Mouse (Mus musculus): Measurements from ENCODE around the gene Zfp976. TPM values are rescaled to one million over a fixed set of nuclear protein-coding genes. Genes with fewer than 3 reads are reported as not detected.
"Not testable (repeated sequence)": the region's sequence is repeated elsewhere in the genome, so short reads cannot be mapped to it uniquely, and the experiment has no call there.

Zfp976 gene
- polyA plus RNA-seq, 1 experiment from 2014 or later = 5.4 TPM

- H3K9ac ChIP-seq (ENCODE audit: low read depth, low read length); ATAC-seq (ENCODE audit: low FRiP score, low TSS enrichment); H3K4me3 ChIP-seq (ENCODE audit: low read length); H3K27me3 ChIP-seq (ENCODE audit: control insufficient read depth, insufficient read depth, low read length); H3K27ac ChIP-seq (ENCODE audit: low read depth, low read length); H3K36me3 ChIP-seq (ENCODE audit: control insufficient read depth, insufficient read depth, low read length); H3K9me3 ChIP-seq (ENCODE audit: control insufficient read depth, low read length); H3K4me2 ChIP-seq (replicated peaks; ENCODE audit: low read depth, low read length); H3K4me1 ChIP-seq (ENCODE audit: control insufficient read depth, insufficient read depth, low read length): not testable (repeated sequence)
Observed at GRCm38 (mm10) chr7:42591311-42591710, 51.1 kb downstream of the Zfp976 start.

DNA sequence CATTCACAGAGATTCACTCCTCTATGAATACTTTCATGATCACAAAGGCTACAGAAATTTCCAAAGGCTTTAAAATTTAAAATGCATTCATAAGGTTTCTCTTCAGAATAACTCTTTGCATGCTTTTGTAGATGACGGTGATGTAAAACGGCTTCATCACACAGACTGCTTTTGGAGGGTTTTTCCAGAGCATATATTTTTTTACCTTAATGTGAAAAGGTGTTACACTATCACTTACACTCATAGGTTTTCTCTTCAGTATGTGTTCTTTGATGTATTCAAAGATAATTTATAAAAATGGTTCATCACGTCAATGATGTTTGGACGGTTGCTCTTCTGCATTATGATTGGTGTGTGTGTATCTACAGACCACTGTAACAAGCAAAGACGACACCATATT is 63.9 kb downstream of the Zfp976 start, which contains the start of gene Gm21028:
TSS of gene Gm21028 (minus strand) at position 101 of the 400 bp plus-strand sequence.
- no peak for ATAC-seq (ENCODE audit: low FRiP score, low TSS enrichment)
- no peaks in the 10 kb centered on the region for H3K36me3 ChIP-seq (ENCODE audit: control insufficient read depth, insufficient read depth, low read length)
- no peak within 1 kb of the TSS for H3K4me3 ChIP-seq (ENCODE audit: low read length)
- peaks cover 44% of the 10 kb centered on the region for H3K9me3 ChIP-seq (ENCODE audit: control insufficient read depth, low read length)
- no peaks in the 10 kb centered on the region for H3K4me1 ChIP-seq (ENCODE audit: control insufficient read depth, insufficient read depth, low read length)
- H3K27ac ChIP-seq (ENCODE audit: low read depth, low read length) = no peak within 1 kb of the TSS
- WGBS = 97% methylated on average over 5 of the region's 5 CpGs
- H3K4me2 ChIP-seq (replicated peaks; ENCODE audit: low read depth, low read length) = no peak within 1 kb of the TSS
- no peak within 1 kb of the TSS for H3K9ac ChIP-seq (ENCODE audit: low read depth, low read length)
- no peaks in the 10 kb centered on the region for H3K27me3 ChIP-seq (ENCODE audit: control insufficient read depth, insufficient read depth, low read length)

Small RNAs within 50 kb of the gene (microRNA-seq; reads per million reads assigned to microRNA genes)
- gene Gm24938 = not detected

Other genes with a start within 250 kb of the Zfp976 start
- gene 4933421I07Rik, start 194.5 kb downstream of the Zfp976 start, polyA plus RNA-seq (2014; fragmentation: Nextera tagmentation; extraction: Ambion mirVana) = not detected in 2 replicates
- gene Zfp141, start 136.8 kb downstream of the Zfp976 start, polyA plus RNA-seq (2014; fragmentation: Nextera tagmentation; extraction: Ambion mirVana) = 9.1 and 13.7 TPM in 2 replicates
- gene Gm21028, start 64.0 kb downstream of the Zfp976 start, polyA plus RNA-seq (2014; fragmentation: Nextera tagmentation; extraction: Ambion mirVana) = not detected in 2 replicates
- gene Zfp977, start 50.0 kb downstream of the Zfp976 start, polyA plus RNA-seq (2014; fragmentation: Nextera tagmentation; extraction: Ambion mirVana) = 2.0 and 2.5 TPM in 2 replicates
- 9.2 and 9.7 TPM in 2 replicates for gene Zfp975, start 50.2 kb upstream of the Zfp976 start, polyA plus RNA-seq (2014; fragmentation: Nextera tagmentation; extraction: Ambion mirVana)
- 0.07 TPM in 1 of 2 replicates, not detected in the other for gene Gm17067, start 84.4 kb upstream of the Zfp976 start, polyA plus RNA-seq (2014; fragmentation: Nextera tagmentation; extraction: Ambion mirVana)
- gene Vmn2r62, start 150.9 kb upstream of the Zfp976 start, polyA plus RNA-seq (2014; fragmentation: Nextera tagmentation; extraction: Ambion mirVana) = not detected in 2 replicates
- gene Gm2381, start 224.6 kb upstream of the Zfp976 start, polyA plus RNA-seq (2014; fragmentation: Nextera tagmentation; extraction: Ambion mirVana) = not detected in 2 replicates